ENCODE assay signal across 8 mouse cellular contexts in genomic region chr8:105893339-105893738, GRCm38 (mm10). TPM values are rescaled to one million over a fixed set of nuclear protein-coding genes. Genes with fewer than 3 reads are reported as not detected.
A peak's percentile ranks its signal among the peaks of the same experiment; 100 is the strongest.
DNase-seq lines count a peak whose midpoint lies in the region; ATAC-seq and TF ChIP-seq lines count a peak whose summit lies in the region.
"Had no signal": no experiment of that assay in that cellular context is flagged by ENCODE, and none has a peak within 500 bp of the region (broad histone marks: within the 10 kb centered on the region; RNA-seq: fewer than 3 reads in every experiment).

Gene Nrn1l, plus strand, starts transcription at chr8:105893567.

- peak; percentile 91 for ATAC-seq in hindbrain, postnatal 0 days

- intact Hi-C loops in gastrocnemius, postnatal 14 days (cut with DNase I; ENCODE audit: low total_unique reads) = no loop called here

- no peak within 1 kb of the TSS for H3K4me3 ChIP-seq in hindbrain, postnatal 0 days (ENCODE audit: low read length)
- H3K4me3 ChIP-seq: megakaryocyte, embryonic 14.5 days had no signal

- H3K4me2 ChIP-seq in hindbrain, postnatal 0 days (ENCODE audit: low read depth, low read length) = no peak within 1 kb of the TSS; the same call in 1 of the 2 replicates

- H3K4me1 ChIP-seq in hindbrain, postnatal 0 days (ENCODE audit: insufficient read depth, low read length) = no peaks in the 10 kb centered on the region

- no peaks in the 10 kb centered on the region for H3K27me3 ChIP-seq in hindbrain, postnatal 0 days (ENCODE audit: insufficient read depth, low read length)
- H3K27me3 ChIP-seq: megakaryocyte, embryonic 14.5 days had no signal

- no peak within 1 kb of the TSS; the same call in 1 of the 2 replicates for H3K9ac ChIP-seq in hindbrain, postnatal 0 days (replicated peaks; ENCODE audit: low read length)

- peak; percentile 76 for DNase-seq in WW6 (ENCODE audit: low read depth, low spot score)
- peak; percentile 85 for DNase-seq in embryo, embryonic 10.5 days (ENCODE audit: low spot score)
- DNase-seq in gastrocnemius, postnatal 14 days = peak; percentile 86
- DNase-seq in hindbrain, postnatal 0 days (ENCODE audit: low spot score) = peak; percentile 90
- peak; percentile 83 for DNase-seq in left cerebral cortex, adult 11 months (ENCODE audit: low spot score)
- peak; percentile 92 for DNase-seq in lung, postnatal 10 days
- DNase-seq in right cerebral cortex, adult 2 months (ENCODE audit: low spot score in 2 of 2) = peak; percentile 68 to 83

- 7% methylated on average over 11 of the region's 11 CpGs for WGBS in hindbrain, postnatal 0 days

- H3K27ac ChIP-seq in hindbrain, postnatal 0 days = no peak within 1 kb of the TSS

- TF ChIP-seq CTCF in hindbrain, postnatal 0 days (IDR thresholded peaks at IDR 0.05; ENCODE audit: low read depth) = peak; percentile 33; the same call in 1 of the 2 replicates

- H3K9me3 ChIP-seq in hindbrain, postnatal 0 days (ENCODE audit: low read length) = no peaks in the 10 kb centered on the region
- H3K9me3 ChIP-seq: megakaryocyte, embryonic 14.5 days had no signal

- peaks cover 36% of the 10 kb centered on the region for H3K36me3 ChIP-seq in hindbrain, postnatal 0 days (ENCODE audit: insufficient read depth, low read length)

RNA-seq across cellular contexts. Expression of gene Nrn1l, which starts in this region (rescaled TPM):
- under 1 TPM in 1 of 2 experiments, not detected in 1; 0.69 TPM for total RNA-seq in gastrocnemius, postnatal 14 days (2021)
- total RNA-seq in hindbrain, postnatal 0 days (2014; rRNA removed) = 0.75 and 3.3 TPM in 2 replicates
- 1.9 and 2.0 TPM in 2 replicates for polyA plus RNA-seq in hindbrain, postnatal 0 days (2015; fragmentation: Nextera tagmentation; extraction: Ambion mirVana)

Comparison
In these comparisons a context has a peak if more than half of its experiments do, and no peak if none do; other contexts are left out.
1. Peak in DNase-seq in gastrocnemius, postnatal 14 days; RNA of the gene not detected or under 1 TPM.